ENCODE assay signal across 16 mouse cellular contexts in the genomic region with DNA sequence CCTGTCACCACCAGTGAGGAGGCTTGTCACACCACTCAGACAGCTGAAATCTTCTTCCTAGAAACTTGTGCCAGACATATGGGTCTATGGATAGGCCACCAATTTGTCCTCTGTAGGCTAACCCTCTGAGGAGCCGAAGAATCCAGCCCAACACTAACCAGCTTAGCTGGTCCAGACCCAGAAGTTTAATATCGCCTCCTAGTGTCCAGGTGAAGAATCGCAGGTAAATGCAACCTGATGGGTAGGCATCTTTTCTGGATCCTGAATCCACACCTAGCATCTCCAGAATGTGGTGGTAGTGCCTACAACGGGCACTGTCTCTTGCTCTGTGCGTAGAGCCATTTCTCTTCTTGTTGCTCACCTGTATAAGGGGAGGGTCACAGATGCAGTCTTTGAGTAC. TPM values are rescaled to one million over a fixed set of nuclear protein-coding genes. Genes with fewer than 3 reads are reported as not detected.
DNase-seq lines count a peak whose midpoint lies in the region; ATAC-seq and TF ChIP-seq lines count a peak whose summit lies in the region.
"Had no signal": no experiment of that assay in that cellular context is flagged by ENCODE, and none has a peak within 500 bp of the region (broad histone marks: within the 10 kb centered on the region; RNA-seq: fewer than 3 reads in every experiment).

No protein-coding gene starts in this region.

- ATAC-seq in erythroid progenitor cell, adult 5-6 weeks (replicated peaks; ENCODE audit: low FRiP score, poor library complexity, severe bottlenecking): no peak
- ATAC-seq: intestine, embryonic 15.5 days; Patski had no signal

- no peaks in the 10 kb centered on the region for H3K27me3 ChIP-seq in cerebellum, adult 2 months (ENCODE audit: control insufficient read depth, insufficient read depth, low read length)
- H3K27me3 ChIP-seq: intestine, embryonic 15.5 days; neural tube, embryonic 12.5 days; Patski had no signal

- TF ChIP-seq POLR2A in cerebellum, adult 2 months (IDR thresholded peaks at IDR 0.05; ENCODE audit: borderline replicate concordance, insufficient read depth, low read length): no peak
- no peak for TF ChIP-seq POLR2A in brain, embryonic 14.5 days (IDR thresholded peaks at IDR 0.05; ENCODE audit: borderline replicate concordance, extremely low read depth, insufficient read depth, insufficient read length, poor library complexity, severe bottlenecking)

- H3K27ac ChIP-seq in cerebellum, adult 2 months (ENCODE audit: insufficient read depth, low read length): no peak overlapping the region
- H3K27ac ChIP-seq in layer of hippocampus, adult 2 months: no peak overlapping the region
- H3K27ac ChIP-seq: intestine, embryonic 15.5 days; neural tube, embryonic 12.5 days had no signal

- WGBS in cerebellum, adult 2 months: 52% methylated on average over 5 of the region's 5 CpGs

- no peak overlapping the region for H3K4me3 ChIP-seq in cerebellum, adult 2 months (replicated peaks; ENCODE audit: insufficient read depth, low read depth, low read length)
- H3K4me3 ChIP-seq in layer of hippocampus, adult 2 months: no peak overlapping the region
- H3K4me3 ChIP-seq: erythroblast, embryonic 14.5 days; intestine, embryonic 15.5 days; neural tube, embryonic 12.5 days had no signal

- DNase-seq in cerebellum, adult 2 months: no peak
- no peak for DNase-seq in cerebellum, postnatal 10 days
- DNase-seq in layer of hippocampus, adult 2 months (ENCODE audit: low spot score in 2 of 2): no peak
- DNase-seq in layer of hippocampus, postnatal 14 days (ENCODE audit: low spot score in 2 of 2): no peak
- DNase-seq in A20 (ENCODE audit: low read depth, low spot score): peak; percentile 30
- no peak for DNase-seq in brain, embryonic 14.5 days (ENCODE audit: low read depth)
- no peak for DNase-seq in natural killer cell, adult 2 months (ENCODE audit: low spot score in 2 of 2)
- DNase-seq: adrenal gland, adult 8-10 months; heart, adult 18-20 months; heart, postnatal 36 days; left cerebral cortex, postnatal 4 days had no signal

- TF ChIP-seq CTCF in cerebellum, adult 2 months (IDR thresholded peaks at IDR 0.05; ENCODE audit: borderline replicate concordance, insufficient read depth, low read depth, low read length): peak; percentile 43; the same call in 1 of the 2 replicates
- TF ChIP-seq CTCF in layer of hippocampus, adult 2 months (conservative IDR thresholded peaks at IDR 0.05): peak; percentile 62
- TF ChIP-seq CTCF in brain, embryonic 14.5 days (IDR thresholded peaks at IDR 0.05; ENCODE audit: borderline replicate concordance, extremely low read depth, insufficient read depth, insufficient read length): peak; percentile 33; the same call in 1 of the 2 replicates

- peaks cover 79% of the 10 kb centered on the region for H3K4me1 ChIP-seq in cerebellum, adult 2 months (ENCODE audit: control insufficient read depth, insufficient read depth, low read length)

RNA-seq across cellular contexts. Expression of a gene that starts 43.6 kb away (rescaled TPM):
- 8.3 and 9.3 TPM in 2 replicates for polyA plus RNA-seq in cerebellum, adult 2 months (2012; rRNA removed)
- total RNA-seq in layer of hippocampus, adult 2 months (2021): 10 to 100 TPM; 14.8 TPM
- 10 to 100 TPM; 14.7 to 18.4 TPM for total RNA-seq in layer of hippocampus, postnatal 14 days (2021)
- polyA plus RNA-seq in brain, embryonic 14.5 days (2012; rRNA removed): 7.4 and 8.1 TPM in 2 replicates
- not detected in 2 replicates for total RNA-seq in erythroid progenitor cell, adult 5-6 weeks (2015; ENCODE audit: low replicate concordance)
- 9.4 TPM in 1 of 2 replicates, not detected in the other for total RNA-seq in erythroid progenitor cell, adult 5-6 weeks (2017; ENCODE audit: low replicate concordance)
